Mouse (Mus musculus) CH12.LX (cell line): ENCODE measurements around the gene Pxk. TPM values are rescaled to one million over a fixed set of nuclear protein-coding genes. Genes with fewer than 3 reads are reported as not detected.

Experiments
- DNase-seq: peaks from one replicate; pipeline ENCODE4 v3.0.0-alpha.2; 2013; ENCODE audit errors: extremely low read depth
- H3K27ac ChIP-seq: 2 replicates; pipeline ENCODE4 v1.5.1; 2012; ENCODE audit warnings: low read depth, mild to moderate bottlenecking, control low read depth, moderate library complexity; ENCODE audit not compliant: insufficient read depth
- H3K27me3 ChIP-seq: replicated peaks from 2 replicates; pipeline ENCODE3; 2012; ENCODE audit warnings: inconsistent platforms
- H3K36me3 ChIP-seq, 2 experiments: replicated peaks in 1 of 2; 2 replicates each; pipeline versions ENCODE3 to v1.6.1; 2012; ENCODE audit warnings: inconsistent platforms in 1 of 2, low read length in 1 of 2, mild to moderate bottlenecking in 1 of 2, mixed read lengths in 1 of 2, moderate library complexity in 1 of 2; ENCODE audit not compliant: control insufficient read depth in 1 of 2, insufficient read depth in 1 of 2
- H3K4me1 ChIP-seq, 2 experiments: 2 replicates each; pipeline ENCODE4 v1.6.1; 2012; ENCODE audit warnings: inconsistent platforms in 1 of 2, moderate library complexity in 1 of 2; ENCODE audit not compliant: insufficient read depth in 2 of 2, control insufficient read depth in 1 of 2
- H3K4me2 ChIP-seq: 2 replicates; pipeline ENCODE4 v1.6.1; 2012; ENCODE audit warnings: low read depth, mild to moderate bottlenecking, control low read depth; ENCODE audit not compliant: poor library complexity, insufficient read depth, severe bottlenecking
- H3K4me3 ChIP-seq, 3 experiments: fragments of 150-350 bp in 1 of 3; sonication (generic) in 1 of 3; replicated peaks in 1 of 3; 2 replicates each; pipeline versions ENCODE3 to v1.5.1; 2011 to 2012; ENCODE audit warnings: low read depth in 2 of 3, low read length in 2 of 3, mild to moderate bottlenecking in 2 of 3, moderate library complexity in 2 of 3, control low read depth in 1 of 3, improper control_type of control experiment in 1 of 3, inconsistent platforms in 1 of 3, mixed read lengths in 1 of 3; ENCODE audit not compliant: poor library complexity in 1 of 3
- H3K79me2 ChIP-seq: replicated peaks from 2 replicates; pipeline ENCODE4 v1.6.1; 2012; ENCODE audit warnings: mild to moderate bottlenecking, moderate library complexity; ENCODE audit not compliant: control insufficient read depth, poor library complexity, insufficient read depth, severe bottlenecking; ENCODE audit errors: extremely low read depth
- H3K9ac ChIP-seq: 2 replicates; pipeline ENCODE4 v1.6.1; 2012; ENCODE audit warnings: low read depth, mild to moderate bottlenecking, control low read depth, moderate library complexity; ENCODE audit not compliant: insufficient read depth
- H3K9me3 ChIP-seq: replicated peaks from 2 replicates; pipeline ENCODE3; 2012; ENCODE audit warnings: low read length, inconsistent platforms, mixed read lengths
- CTCF ChIP-seq, 2 experiments: IDR thresholded peaks in 1 of 2; conservative IDR thresholded peaks in 1 of 2; 2 replicates each; pipeline ENCODE4 v1.5.1; 2011 to 2012; ENCODE audit warnings: low read depth in 2 of 2, low read length in 2 of 2, improper control_type of control experiment in 1 of 2, inconsistent platforms in 1 of 2, mild to moderate bottlenecking in 1 of 2, moderate library complexity in 1 of 2
- ETS1 ChIP-seq: conservative IDR thresholded peaks from 2 replicates; pipeline ENCODE4 v1.6.1; 2012; ENCODE audit warnings: low read depth, mild to moderate bottlenecking, inconsistent platforms, low read length, improper control_type of control experiment, moderate library complexity
- GABPA ChIP-seq: IDR thresholded peaks from 2 replicates; pipeline ENCODE4 v1.6.1; 2012; ENCODE audit warnings: low read depth, low read length, improper control_type of control experiment, inconsistent platforms; ENCODE audit not compliant: insufficient replicate concordance
- IRF4 ChIP-seq: IDR thresholded peaks from 2 replicates; pipeline ENCODE4 v1.6.1; 2014; ENCODE audit warnings: low read depth, mild to moderate bottlenecking, inconsistent platforms, low read length, improper control_type of control experiment
- JUN ChIP-seq: IDR thresholded peaks from 2 replicates; pipeline ENCODE4 v1.6.1; 2011; ENCODE audit warnings: low read depth, mild to moderate bottlenecking, low read length, improper control_type of control experiment, moderate library complexity; ENCODE audit not compliant: insufficient read depth
- JUND ChIP-seq: conservative IDR thresholded peaks from 2 replicates; pipeline ENCODE4 v1.6.1; 2011; ENCODE audit warnings: low read depth, low read length, improper control_type of control experiment
- MAFK ChIP-seq: IDR thresholded peaks from 2 replicates; pipeline ENCODE4 v1.6.1; 2011; ENCODE audit warnings: low read length, improper control_type of control experiment; ENCODE audit not compliant: insufficient replicate concordance
- MAX ChIP-seq: IDR thresholded peaks from 2 replicates; pipeline ENCODE4 v1.6.1; 2011; ENCODE audit warnings: low read length, improper control_type of control experiment
- MXI1 ChIP-seq: IDR thresholded peaks from 2 replicates; pipeline ENCODE4 v1.6.1; 2011; ENCODE audit warnings: mild to moderate bottlenecking, low read depth, low read length, improper control_type of control experiment
- NRF1 ChIP-seq: IDR thresholded peaks from 2 replicates; pipeline ENCODE4 v1.6.1; 2014; ENCODE audit warnings: low read depth, mild to moderate bottlenecking, inconsistent platforms, low read length, improper control_type of control experiment, moderate library complexity
- PAX5 ChIP-seq: IDR thresholded peaks from 2 replicates; pipeline ENCODE4 v1.6.1; 2012; ENCODE audit warnings: low read length, inconsistent platforms, mixed read lengths
- POLR2AphosphoS2 ChIP-seq: IDR thresholded peaks from 2 replicates; pipeline ENCODE4 v1.6.1; 2011; ENCODE audit warnings: low read depth, low read length, improper control_type of control experiment
- RAD21 ChIP-seq: IDR thresholded peaks from 2 replicates; pipeline ENCODE4 v1.6.1; 2011; ENCODE audit warnings: low read depth, mild to moderate bottlenecking, low read length, improper control_type of control experiment, moderate library complexity
- SMC3 ChIP-seq: IDR thresholded peaks from 2 replicates; pipeline ENCODE4 v1.6.1; 2011; ENCODE audit warnings: low read depth, low read length, improper control_type of control experiment
- UBTF ChIP-seq: IDR thresholded peaks from 2 replicates; pipeline ENCODE4 v1.6.1; 2012; ENCODE audit warnings: low read depth, mild to moderate bottlenecking, inconsistent platforms, low read length, improper control_type of control experiment, moderate library complexity
- USF1 ChIP-seq: IDR thresholded peaks from 2 replicates; pipeline ENCODE4 v1.6.1; 2014; ENCODE audit warnings: low read depth, mild to moderate bottlenecking, inconsistent platforms, low read length, improper control_type of control experiment
- dilution Hi-C: fragments of 300-500 bp; cut with MboI; formaldehyde crosslinking; loops from 2 replicates; pipeline ENCODE4 v1.14.3; 2020; ENCODE audit warnings: low sequenced_read_pairs; ENCODE audit not compliant: extremely low pct_unique_long_range_greater_than_20kb, extremely low pct_ligation_motif_present
- in situ Hi-C: fragments of 300-500 bp; cut with MboI; formaldehyde crosslinking; loops from 3 replicates; pipeline ENCODE4 v1.14.3; 2019; ENCODE audit warnings: low sequenced_read_pairs, low pct_ligation_motif_present, low pct_unique_long_range_greater_than_20kb, mixed read lengths
- polyA plus RNA-seq: library from polyadenylated mRNA; unstranded; fragments of >175 nt; gene quantifications from 2 replicates; pipeline ENCODE4 v1.2.1, GENCODE M21; 2012; ENCODE audit warnings: low read depth; ENCODE audit not compliant: insufficient read length
- total RNA-seq, 2 experiments: library from RNA; depleted of rRNA; stranded (reverse); fragments of 300-350 nt in 1 of 2; fragments of >200 nt in 1 of 2; gene quantifications; 2 replicates each; pipeline ENCODE4 v1.2.3; 2012 to 2014

The Pxk gene
- total and polyA plus RNA-seq, 3 experiments: 11.7 to 55.7 (median 28.9) TPM

DNA sequence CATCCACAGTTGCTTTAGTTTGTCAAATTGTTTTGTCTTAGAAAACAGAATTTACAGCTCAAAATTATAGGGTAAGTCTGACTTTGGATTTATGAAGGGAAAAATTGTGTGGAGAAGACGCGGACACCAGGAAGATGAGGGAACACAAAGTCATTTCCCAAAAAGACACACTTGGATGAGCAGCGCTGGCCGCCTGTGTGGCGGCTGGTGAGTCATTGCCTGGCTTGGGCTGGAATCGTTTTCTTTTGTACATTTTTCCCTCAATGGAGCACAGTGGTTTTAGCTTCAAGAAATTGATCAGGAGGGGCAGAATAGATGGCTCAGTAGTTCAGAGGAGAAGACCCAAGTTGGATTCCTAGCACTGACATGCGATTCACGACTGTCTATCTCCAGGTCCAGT, 3.9 kb downstream of the Pxk start:
- Histone ChIP-seq H3K79me2 (peaks cover 27% of the 10 kb centered on the region), H3K27me3 (no peaks in the 10 kb centered on the region), H3K4me1 (peaks cover 0 to 71% of the 10 kb centered on the region in 2 experiments; a peak in 3 of 4 replicates), H3K9ac (no peak overlapping the region), H3K9me3 (no peaks in the 10 kb centered on the region), H3K4me3 (no peak overlapping the region), H3K36me3 (peaks cover 0 to 48% of the 10 kb centered on the region in 2 experiments), H3K27ac (no peak overlapping the region)
- dilution Hi-C loops (no loop called here), in situ Hi-C loops (no loop called here)
- DNase-seq: no peak
- TF ChIP-seq UBTF (no peak), ETS1 (no peak), GABPA (no peak), PAX5 (no peak), USF1 (no peak), IRF4 (no peak), JUND (no peak), RAD21 (no peak), POLR2AphosphoS2 (no peak), CTCF (conservative IDR thresholded peaks at IDR 0.05 in 1 of 2, IDR thresholded peaks at IDR 0.05 in 1 of 2; ENCODE audit: low read depth in 2 of 2, low read length in 2 of 2) (no peak), MAX (no peak), NRF1 (no peak), MAFK (no peak), SMC3 (no peak)
- TF ChIP-seq, all 38 proteins: peak for 0
- no peak overlapping the region for H3K4me2 ChIP-seq

- H3K9me3 ChIP-seq: no peaks in the 10 kb centered on the region
- in situ Hi-C loops (no loop called here), dilution Hi-C loops (no loop called here)
- no peaks in the 10 kb centered on the region for H3K27me3 ChIP-seq
- no peak for DNase-seq
- no peak overlapping the region for H3K9ac ChIP-seq
- H3K4me1 ChIP-seq: peaks cover under 1 to 70% of the 10 kb centered on the region in 2 experiments; a peak in 3 of 4 replicates
- no peak overlapping the region for H3K27ac ChIP-seq
- H3K4me3 ChIP-seq: no peak overlapping the region
- TF ChIP-seq NRF1 (no peak), JUN (no peak), MXI1 (no peak)
- H3K79me2 ChIP-seq: peaks cover 27% of the 10 kb centered on the region
- H3K36me3 ChIP-seq: peaks cover 0 to 53% of the 10 kb centered on the region in 2 experiments
- H3K4me2 ChIP-seq: no peak overlapping the region
Measured at GRCm38 (mm10) chr14:8102676-8103075, 4.7 kb downstream of the Pxk start.
